Comparison of ENCODE assay signal across 32 mouse cellular contexts in genomic region chr6:149040099-149040498, GRCm38 (mm10).
A peak's percentile ranks its signal among the peaks of the same experiment; 100 is the strongest.
DNase-seq lines count a peak whose midpoint lies in the region; ATAC-seq lines count a peak whose summit lies in the region.
"Had no signal": no experiment of that assay in that cellular context is flagged by ENCODE, and none has a peak within 500 bp of the region (broad histone marks: within the 10 kb centered on the region; RNA-seq: fewer than 3 reads in every experiment).

No protein-coding gene starts in this region.

- 90% methylated on average over 4 of the region's 4 CpGs for WGBS in heart, embryonic 10.5 days

- peak; percentile 18 to 19 for DNase-seq in B cell, adult 2 months
- DNase-seq in splenic B cell, adult 2 months (ENCODE audit: low read depth, low spot score), result peak; percentile 63
- DNase-seq in layer of hippocampus, adult 11-12 months (ENCODE audit: low spot score), result no peak
- DNase-seq in urinary bladder, postnatal 25 days (ENCODE audit: low spot score), result no peak
- no peak for DNase-seq in heart, embryonic 10.5 days (ENCODE audit: low spot score)
- DNase-seq: adrenal gland, postnatal 14 days; cerebellum, adult 18-20 months; cerebellum, postnatal 25 days; embryo, embryonic 11 days; gastrocnemius, postnatal 25 days; heart, adult 18-20 months; heart, postnatal 10 days; kidney, adult 18-20 months; kidney, postnatal 36 days; layer of hippocampus, postnatal 36 days; liver, embryonic 13.5 days; lung, adult 18-20 months; thymus, postnatal 25 days had no signal

- H3K36me3 ChIP-seq in splenic B cell, adult 2 months (ENCODE audit: control insufficient read depth, insufficient read depth, low read length, poor library complexity, severe bottlenecking), result peaks cover 7% of the 10 kb centered on the region; the same call in 1 of the 2 replicates
- peaks cover 6% of the 10 kb centered on the region; the same call in 1 of the 2 replicates for H3K36me3 ChIP-seq in heart, embryonic 10.5 days
- H3K36me3 ChIP-seq: liver, embryonic 13.5 days had no signal

- ATAC-seq in activated CD4-positive, CD25-positive, alpha-beta regulatory T cell, adult 4 months, result peak; percentile 54
- peak; percentile 48 for ATAC-seq in inflammation-experienced regulatory T-cells, adult 6 months
- ATAC-seq: forebrain, embryonic 14.5 days; lung, postnatal 0 days; midbrain, embryonic 15.5 days; Patski had no signal

- no peak overlapping the region for H3K4me3 ChIP-seq in heart, embryonic 10.5 days
- H3K4me3 ChIP-seq: embryonic facial prominence, embryonic 12.5 days; heart, embryonic 13.5 days; kidney, embryonic 15.5 days; limb, embryonic 10.5 days; limb, embryonic 15.5 days; liver, embryonic 13.5 days; midbrain, embryonic 10.5 days; midbrain, embryonic 15.5 days had no signal

- no peaks in the 10 kb centered on the region for H3K27me3 ChIP-seq in splenic B cell, adult 2 months (ENCODE audit: control insufficient read depth, insufficient read depth, low read length, poor library complexity, severe bottlenecking)
- H3K27me3 ChIP-seq in heart, embryonic 10.5 days (ENCODE audit: insufficient read depth, poor library complexity, severe bottlenecking), result no peaks in the 10 kb centered on the region
- H3K27me3 ChIP-seq: embryonic facial prominence, embryonic 12.5 days; heart, embryonic 13.5 days; kidney, embryonic 15.5 days; limb, embryonic 15.5 days; liver, embryonic 13.5 days; midbrain, embryonic 15.5 days; Patski had no signal

- no peaks in the 10 kb centered on the region for H3K9me3 ChIP-seq in heart, embryonic 10.5 days
- H3K9me3 ChIP-seq: embryonic facial prominence, embryonic 12.5 days; heart, embryonic 13.5 days; kidney, embryonic 15.5 days; limb, embryonic 10.5 days; limb, embryonic 15.5 days; liver, embryonic 13.5 days; midbrain, embryonic 10.5 days; midbrain, embryonic 15.5 days had no signal

- no peaks in the 10 kb centered on the region for H3K4me1 ChIP-seq in heart, embryonic 10.5 days
- H3K4me1 ChIP-seq: embryonic facial prominence, embryonic 12.5 days; heart, embryonic 13.5 days; kidney, embryonic 15.5 days; limb, embryonic 10.5 days; limb, embryonic 15.5 days; liver, embryonic 13.5 days; midbrain, embryonic 10.5 days; midbrain, embryonic 15.5 days had no signal

- H3K27ac ChIP-seq in heart, embryonic 10.5 days, result no peak overlapping the region
- H3K27ac ChIP-seq: embryonic facial prominence, embryonic 12.5 days; heart, embryonic 13.5 days; hindbrain, embryonic 14.5 days; kidney, embryonic 15.5 days; limb, embryonic 10.5 days; limb, embryonic 15.5 days; liver, embryonic 13.5 days; macrophage; midbrain, embryonic 10.5 days; midbrain, embryonic 15.5 days had no signal

Comparison
In these comparisons a context has a peak if more than half of its experiments do, and no peak if none do; other contexts are left out.
1. DNase-seq: peak in B cell, adult 2 months (2 of 2) and splenic B cell, adult 2 months (single experiment); none in layer of hippocampus, adult 11-12 months (single experiment), urinary bladder, postnatal 25 days (single experiment) and heart, embryonic 10.5 days (single experiment).